Mouse (Mus musculus) fat pad, adult 2 months (tissue): ENCODE measurements around the gene Kpnb1.
"Not testable (repeated sequence)": the region's sequence is repeated elsewhere in the genome, so short reads cannot be mapped to it uniquely, and the experiment has no call there.

Experiments
- DNase-seq: peaks from one replicate; pipeline ENCODE4 v3.0.0-alpha.2; 2011; ENCODE audit warnings: low read depth, low spot score; ENCODE audit errors: extremely low read depth

Kpnb1 gene

GRCm38 (mm10) chr11:97187764-97188642 is at the start of gene Kpnb1:
Gene Kpnb1, minus strand, starts transcription at chr11:97187881.
- peak; percentile 72 for DNase-seq

DNA sequence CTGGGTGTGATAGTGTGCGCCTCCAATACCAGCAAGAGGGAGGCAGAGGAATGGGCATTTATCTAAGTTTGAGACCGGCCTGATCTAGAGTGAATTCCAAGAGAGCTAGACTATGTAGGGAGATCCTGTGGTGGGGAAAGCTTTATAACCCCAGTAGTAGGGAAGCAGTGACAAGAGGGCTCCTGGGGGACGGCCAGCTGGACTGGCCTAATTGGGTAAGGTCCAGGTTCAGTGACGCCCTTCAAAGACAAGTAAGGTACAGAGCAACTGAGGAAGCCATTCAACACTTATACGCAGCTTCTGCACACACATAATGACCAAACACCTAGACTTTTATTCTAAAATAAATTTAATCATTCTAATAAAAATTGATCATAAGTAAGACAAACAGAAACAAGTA is 44.8 kb upstream of the Kpnb1 start:
- DNase-seq: no peak

- no peak for DNase-seq
Measured at GRCm38 (mm10) chr11:97229396-97229795, 41.7 kb upstream of the Kpnb1 start.

- DNase-seq: no peak
Measured at GRCm38 (mm10) chr11:97228985-97229384, 41.3 kb upstream of the Kpnb1 start.

DNA sequence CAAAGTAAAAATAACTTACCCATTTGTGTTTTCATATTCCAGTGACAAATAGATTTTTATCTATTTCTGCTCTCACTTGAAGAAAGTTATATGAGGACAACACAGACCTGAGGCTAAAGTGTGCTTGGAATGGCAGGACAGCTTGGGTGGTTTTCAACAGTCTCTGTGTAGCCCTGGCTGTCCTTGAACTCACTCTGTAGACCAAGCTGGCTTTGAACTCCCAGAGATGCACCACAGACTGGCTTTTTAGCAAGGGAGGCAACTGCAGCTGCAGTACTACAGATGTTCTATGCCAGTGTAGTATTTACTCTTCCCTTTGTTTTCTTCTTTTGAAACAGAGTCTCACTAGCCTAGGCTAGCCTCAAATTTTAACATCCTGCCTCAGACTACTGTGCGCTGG is 38.5 kb upstream of the Kpnb1 start:
- DNase-seq: no peak

GRCm38 (mm10) chr11:97223485-97223884 is 35.8 kb upstream of the Kpnb1 start:
- DNase-seq: no peak

GRCm38 (mm10) chr11:97221611-97222010 is 33.9 kb upstream of the Kpnb1 start:
- no peak for DNase-seq

DNA sequence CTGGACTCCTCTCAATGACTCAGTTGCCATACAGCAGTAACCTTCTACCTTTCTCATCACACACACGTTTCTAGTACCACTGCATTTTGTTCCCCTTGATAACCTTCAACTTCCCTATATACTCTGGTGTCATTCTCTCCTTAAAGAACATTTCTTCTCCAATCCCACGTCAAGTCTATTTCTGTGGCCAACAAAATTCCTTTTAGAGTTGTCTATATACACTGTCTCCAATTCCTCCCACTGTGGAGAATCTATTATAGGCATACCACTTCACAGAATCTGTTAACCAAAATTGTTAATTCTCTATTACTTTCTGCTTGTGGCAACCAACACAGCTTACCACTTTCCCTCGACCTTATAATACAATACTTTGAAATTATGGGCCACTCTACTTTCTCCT is 32.5 kb upstream of the Kpnb1 start:
- DNase-seq: no peak

GRCm38 (mm10) chr11:97214411-97214810 is 26.7 kb upstream of the Kpnb1 start:
- DNase-seq: no peak

DNA sequence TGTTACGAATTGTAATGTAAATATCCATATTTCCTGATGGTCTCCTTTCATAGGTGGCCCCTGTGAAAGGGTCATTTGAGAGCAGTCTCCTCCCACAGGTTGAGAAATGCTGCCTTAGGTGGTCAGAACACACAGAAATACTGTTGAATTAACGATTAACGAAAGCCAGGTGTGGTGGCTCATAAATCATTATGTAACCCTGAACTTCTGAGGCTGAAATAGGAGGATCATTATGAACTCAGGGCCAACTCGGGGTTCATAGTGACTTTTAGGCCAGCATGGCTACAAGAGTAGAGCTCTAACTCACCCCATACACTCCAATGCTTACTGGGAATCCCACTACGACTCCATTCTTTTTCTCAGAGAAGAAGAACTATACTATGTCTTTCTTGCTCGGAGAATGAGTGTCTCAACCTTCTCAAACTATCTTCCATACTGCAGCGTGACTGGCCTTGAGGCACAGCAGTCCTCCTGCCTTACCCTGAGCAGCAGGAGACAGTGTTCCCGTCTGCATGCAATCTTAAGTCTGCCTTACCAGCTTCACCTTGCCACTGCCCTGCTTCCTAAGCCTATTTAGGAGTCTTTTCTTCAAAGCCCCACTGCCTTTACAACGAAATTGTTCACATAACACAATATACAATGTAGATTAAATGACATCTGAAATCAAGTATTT is 23.2 kb upstream of the Kpnb1 start:
- peak; percentile 57 for DNase-seq

DNA sequence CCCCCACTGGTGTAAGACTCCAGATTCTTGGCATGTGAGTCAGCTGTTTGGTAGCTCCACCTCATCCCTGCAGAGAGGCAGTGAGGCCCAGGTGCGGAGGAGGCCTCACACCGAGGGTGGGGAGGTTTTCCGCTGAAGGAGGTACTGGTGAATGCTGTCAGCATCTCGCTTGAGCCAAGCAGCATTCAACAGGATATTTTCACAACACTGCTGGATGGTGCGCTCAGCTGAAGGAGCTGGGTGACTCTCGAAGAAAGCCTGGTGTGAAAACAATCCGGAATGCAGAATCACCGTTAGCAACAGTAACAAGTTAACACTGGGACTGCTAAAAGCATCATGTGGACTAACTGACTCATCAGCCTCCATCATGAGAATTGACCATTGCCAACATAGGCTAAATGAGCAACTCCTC is 19.3 kb upstream of the Kpnb1 start:
- no peak for DNase-seq

GRCm38 (mm10) chr11:97199519-97199918 is 11.8 kb upstream of the Kpnb1 start:
- no peak for DNase-seq

DNA sequence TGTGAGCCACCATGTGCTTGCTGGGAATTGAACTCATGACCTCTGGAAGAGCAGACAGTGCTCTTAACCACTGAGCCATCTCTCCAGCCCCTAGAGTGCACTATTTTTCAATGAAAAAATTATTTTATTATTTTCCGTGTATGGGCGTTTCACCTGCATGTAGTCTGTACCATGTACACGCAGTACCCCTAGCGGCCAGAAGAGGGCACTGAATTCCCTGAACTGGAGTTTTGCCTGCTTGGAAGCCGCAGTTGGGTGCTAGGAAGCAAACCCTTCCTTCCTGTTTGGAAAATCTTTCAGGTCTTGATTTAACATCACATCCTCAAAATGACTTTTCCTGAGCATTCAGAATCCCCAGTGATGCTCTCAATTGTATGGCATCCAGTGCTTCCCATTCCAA is 10.9 kb upstream of the Kpnb1 start:
- no peak for DNase-seq

DNA sequence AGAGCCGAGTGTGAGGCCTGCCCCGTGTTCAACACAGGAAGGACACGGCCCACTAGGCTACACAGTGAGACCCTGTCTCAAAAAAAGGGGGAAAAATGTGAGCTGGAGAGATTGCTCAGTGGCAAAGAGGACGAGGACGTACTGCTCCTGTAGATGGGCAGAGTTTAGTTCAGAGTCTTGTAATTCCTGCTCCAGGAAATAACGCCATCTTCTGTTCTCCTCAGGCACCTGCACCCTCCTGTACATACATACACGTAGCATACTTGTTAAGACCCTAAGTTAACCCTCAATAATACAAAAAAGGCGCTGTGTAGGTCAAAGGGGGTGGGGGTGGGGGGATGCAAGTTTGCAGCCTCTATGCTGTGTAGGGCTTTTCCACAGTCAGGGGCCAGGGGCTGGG is 9.3 kb upstream of the Kpnb1 start:
- no peak for DNase-seq

DNA sequence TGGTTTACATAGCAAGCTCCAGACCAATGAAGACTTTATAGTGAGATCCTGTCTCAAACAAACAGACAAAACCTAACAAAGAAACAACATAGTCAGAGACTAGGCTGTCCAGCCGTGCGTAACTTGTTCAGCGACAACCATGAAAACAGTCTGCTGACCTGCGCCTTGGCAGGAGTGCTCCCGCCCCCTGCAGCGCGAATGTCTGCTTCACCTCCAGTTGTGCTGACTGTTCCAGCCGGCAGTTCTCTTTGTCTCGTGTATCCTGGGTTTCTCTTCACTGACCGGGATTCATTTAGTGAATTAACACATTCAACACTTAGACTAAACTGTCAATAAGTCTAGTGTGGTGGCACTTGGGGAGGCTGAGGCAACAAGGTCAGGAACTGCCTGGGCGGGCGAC is 8.9 kb upstream of the Kpnb1 start:
- DNase-seq: no peak

DNA sequence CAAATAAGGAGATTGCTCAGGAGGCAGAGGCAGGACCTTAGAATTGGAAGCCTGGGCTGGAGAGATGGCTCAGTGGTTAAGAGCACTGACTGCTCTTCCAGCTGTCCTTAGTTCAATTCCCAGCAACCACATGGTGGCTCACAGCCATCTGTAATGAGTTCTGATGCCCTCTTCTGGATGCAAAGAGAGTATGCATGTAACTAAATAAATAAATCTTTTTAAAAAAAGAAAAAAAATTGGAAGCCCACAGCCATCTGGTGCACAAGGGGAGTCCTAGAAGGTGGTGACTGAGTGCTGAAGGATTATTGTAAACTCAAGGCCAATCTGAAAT is 4.9 kb upstream of the Kpnb1 start:
- no peak for DNase-seq

DNA sequence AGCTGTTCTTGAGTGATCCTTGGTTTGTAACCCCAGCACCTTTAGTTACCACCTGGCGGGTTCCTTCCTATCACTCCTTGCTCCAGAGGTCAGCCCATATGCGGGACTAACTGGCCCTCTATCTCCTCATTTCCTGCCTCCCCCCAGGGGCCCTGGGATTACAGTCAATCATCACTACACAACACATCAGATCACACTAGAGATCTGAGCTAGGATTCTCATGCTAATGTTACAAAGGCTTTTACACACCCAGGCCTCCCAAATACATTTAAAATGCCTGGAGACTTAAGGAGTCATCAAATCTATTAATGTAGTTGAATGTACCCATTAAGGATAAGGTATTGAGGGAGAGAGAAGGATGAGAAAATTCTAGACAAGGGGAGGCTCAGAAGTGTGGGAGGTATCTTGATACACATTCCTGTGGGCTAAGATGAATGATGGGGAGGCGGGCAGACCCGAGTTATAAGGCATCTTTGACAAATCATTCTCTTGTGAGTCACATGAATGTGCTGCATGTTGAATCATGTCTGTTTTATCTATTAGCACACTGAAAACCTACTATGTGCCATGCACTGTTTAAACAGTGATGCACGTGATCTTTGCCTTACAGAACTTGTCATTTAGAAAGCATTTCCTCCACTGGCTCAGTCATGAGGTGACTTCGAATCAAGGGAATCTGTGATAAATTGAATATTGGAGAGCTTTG is 4.4 kb upstream of the Kpnb1 start:
- DNase-seq: no peak

DNA sequence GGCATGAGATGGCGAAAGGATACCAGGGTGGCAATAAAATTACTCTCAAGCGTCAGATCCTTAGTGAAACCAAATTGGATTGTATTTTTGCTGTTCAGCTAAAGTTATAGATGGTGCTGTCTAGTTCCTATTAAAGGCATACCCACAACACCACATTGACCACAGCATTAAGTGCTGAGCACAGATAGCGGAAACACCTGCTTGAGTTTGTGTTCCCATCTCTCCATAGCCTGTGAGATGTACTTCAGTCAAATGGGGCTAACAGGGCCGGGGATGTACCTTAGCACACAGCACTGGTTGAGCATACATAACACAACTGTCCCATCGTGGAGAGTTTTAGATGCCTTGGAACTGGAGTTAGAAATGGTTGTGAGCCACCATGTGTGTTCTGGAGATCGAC is 3.3 kb upstream of the Kpnb1 start:
- DNase-seq: no peak

DNA sequence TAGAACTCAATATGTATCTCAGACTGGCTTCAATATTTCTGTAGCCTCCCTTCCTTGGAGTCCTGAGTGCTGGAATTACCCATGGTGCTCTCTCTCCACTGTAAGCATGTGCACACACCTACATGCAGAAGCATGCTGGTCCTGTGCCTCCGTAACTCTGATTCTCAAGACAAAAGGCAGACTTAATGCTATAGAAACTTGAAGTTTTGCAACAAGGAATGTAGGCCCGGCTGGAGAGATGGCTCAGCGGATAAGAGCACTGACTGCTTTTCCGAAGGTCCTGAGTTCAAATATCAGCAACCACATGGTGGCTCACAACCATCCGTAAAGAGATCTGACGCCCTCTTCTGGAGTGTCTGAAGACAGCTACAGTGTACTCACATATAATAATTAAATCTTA is 2.0 kb upstream of the Kpnb1 start:
- DNase-seq: not testable (repeated sequence)

GRCm38 (mm10) chr11:97189231-97189630 is 1.6 kb upstream of the Kpnb1 start:
- DNase-seq: no peak

- DNase-seq: no peak
Measured at GRCm38 (mm10) chr11:97188643-97188955, 918 bp upstream of the Kpnb1 start.
